Mouse (Mus musculus) testis, adult 2 months (tissue): Measurements from ENCODE around the gene Atg4a-ps. TPM values are rescaled to one million over a fixed set of nuclear protein-coding genes. Genes with fewer than 3 reads are reported as not detected.
"Not testable (repeated sequence)": the region's sequence is repeated elsewhere in the genome, so short reads cannot be mapped to it uniquely, and the experiment has no call there.

Source experiments
- H3K27ac ChIP-seq: fragments of 200-500 bp; 2 replicates; pipeline ENCODE4 v1.5.1; 2012; ENCODE audit warnings: low read depth, low read length; ENCODE audit not compliant: control insufficient read depth, insufficient read depth
- H3K27me3 ChIP-seq: fragments of 200-500 bp; 2 replicates; pipeline ENCODE4 v1.6.1; 2012; ENCODE audit warnings: mild to moderate bottlenecking, low read length, moderate library complexity; ENCODE audit not compliant: control insufficient read depth, insufficient read depth
- H3K36me3 ChIP-seq: fragments of 200-500 bp; 2 replicates; pipeline ENCODE4 v1.6.1; 2012; ENCODE audit warnings: mild to moderate bottlenecking, low read length; ENCODE audit not compliant: control insufficient read depth, insufficient read depth
- H3K4me1 ChIP-seq: fragments of 200-500 bp; 2 replicates; pipeline ENCODE4 v1.6.1; 2012; ENCODE audit warnings: low read length; ENCODE audit not compliant: control insufficient read depth, insufficient read depth
- H3K4me3 ChIP-seq: fragments of 200-500 bp; 2 replicates; pipeline ENCODE4 v1.5.1; 2012; ENCODE audit warnings: low read depth, mild to moderate bottlenecking, low read length, moderate library complexity, mixed read lengths; ENCODE audit not compliant: control insufficient read depth
- CTCF ChIP-seq: fragments of 200-500 bp; IDR thresholded peaks from 2 replicates; pipeline ENCODE4 v1.5.1; 2012; ENCODE audit warnings: low read depth, mild to moderate bottlenecking, inconsistent platforms, low read length, moderate library complexity; ENCODE audit not compliant: control insufficient read depth, insufficient read depth, insufficient replicate concordance
- POLR2A ChIP-seq: fragments of 200-500 bp; IDR thresholded peaks from 2 replicates; pipeline ENCODE4 v1.6.1; 2012; ENCODE audit warnings: low read depth, mild to moderate bottlenecking, inconsistent platforms, low read length, moderate library complexity; ENCODE audit not compliant: control insufficient read depth
- polyA plus RNA-seq: library from polyadenylated mRNA; depleted of rRNA; stranded (reverse); fragments of >200 nt; gene quantifications from 2 replicates; pipeline ENCODE4 v1.2.3, GENCODE M21; 2012; rRNA removed

Gene Atg4a-ps
- polyA plus RNA-seq, result not detected in 2 replicates

GRCm38 (mm10) chr3:103645968-103646367 is at the start of gene Atg4a-ps:
Atg4a-ps (minus strand) TSS chr3:103646068.
- H3K4me3 ChIP-seq, H3K4me1 ChIP-seq, H3K36me3 ChIP-seq, H3K27me3 ChIP-seq, H3K27ac ChIP-seq: not testable (repeated sequence)

- no peaks in the 10 kb centered on the region for H3K4me1 ChIP-seq
- no peaks in the 10 kb centered on the region for H3K27me3 ChIP-seq
- no peak overlapping the region for H3K27ac ChIP-seq
- no peak overlapping the region for H3K4me3 ChIP-seq
- TF ChIP-seq CTCF (no peak), POLR2A (no peak)
- H3K36me3 ChIP-seq, result no peaks in the 10 kb centered on the region
These were observed 49.7 kb upstream of the Atg4a-ps start for GRCm38 (mm10) chr3:103695556-103695955.

- no peaks in the 10 kb centered on the region for H3K4me1 ChIP-seq
- H3K4me3 ChIP-seq, result no peak overlapping the region
- TF ChIP-seq POLR2A (no peak), CTCF (no peak)
- no peaks in the 10 kb centered on the region for H3K27me3 ChIP-seq
- H3K36me3 ChIP-seq, result no peaks in the 10 kb centered on the region
- no peak overlapping the region for H3K27ac ChIP-seq
These were observed 44.6 kb upstream of the Atg4a-ps start for GRCm38 (mm10) chr3:103690506-103690905.

- TF ChIP-seq POLR2A, result no peak
- TF ChIP-seq CTCF, result no peak
- Histone ChIP-seq H3K27ac (no peak overlapping the region), H3K4me3 (no peak overlapping the region), H3K36me3 (no peaks in the 10 kb centered on the region), H3K4me1 (no peaks in the 10 kb centered on the region), H3K27me3 (no peaks in the 10 kb centered on the region)
These were observed 43.2 kb upstream of the Atg4a-ps start for GRCm38 (mm10) chr3:103689043-103689442.

GRCm38 (mm10) chr3:103683966-103684319 is 38.1 kb upstream of the Atg4a-ps start:
- Histone ChIP-seq H3K4me1 (no peaks in the 10 kb centered on the region; the same call in 1 of the 2 replicates), H3K27me3 (no peaks in the 10 kb centered on the region), H3K4me3 (no peak overlapping the region), H3K27ac (no peak overlapping the region), H3K36me3 (no peaks in the 10 kb centered on the region)
- no peak for TF ChIP-seq POLR2A
- no peak for TF ChIP-seq CTCF

GRCm38 (mm10) chr3:103683234-103683965 is 37.5 kb upstream of the Atg4a-ps start:
- Histone ChIP-seq H3K27me3 (no peaks in the 10 kb centered on the region), H3K4me1 (no peaks in the 10 kb centered on the region; the same call in 1 of the 2 replicates), H3K27ac (no peak overlapping the region), H3K4me3 (no peak overlapping the region), H3K36me3 (no peaks in the 10 kb centered on the region)
- no peak for TF ChIP-seq POLR2A
- TF ChIP-seq CTCF, result no peak

GRCm38 (mm10) chr3:103682473-103682872 is 36.6 kb upstream of the Atg4a-ps start:
- TF ChIP-seq POLR2A, result no peak
- no peak for TF ChIP-seq CTCF
- Histone ChIP-seq H3K4me3 (no peak overlapping the region), H3K27ac (no peak overlapping the region), H3K36me3 (no peaks in the 10 kb centered on the region), H3K4me1 (no peaks in the 10 kb centered on the region; the same call in 1 of the 2 replicates), H3K27me3 (no peaks in the 10 kb centered on the region)

GRCm38 (mm10) chr3:103678811-103679210 is 32.9 kb upstream of the Atg4a-ps start:
- no peak overlapping the region for H3K27ac ChIP-seq
- H3K27me3 ChIP-seq, result no peaks in the 10 kb centered on the region
- H3K4me3 ChIP-seq, result no peak overlapping the region
- no peak for TF ChIP-seq POLR2A
- no peak for TF ChIP-seq CTCF
- H3K4me1 ChIP-seq, result no peaks in the 10 kb centered on the region; the same call in 1 of the 2 replicates
- H3K36me3 ChIP-seq, result no peaks in the 10 kb centered on the region
